In genomic region chr10:26725255-26725654, GRCm38 (mm10) we compare ENCODE assay signal across 27 mouse cellular contexts.
"Had no signal": no experiment of that assay in that cellular context is flagged by ENCODE, and none has a peak within 500 bp of the region (broad histone marks: within the 10 kb centered on the region; RNA-seq: fewer than 3 reads in every experiment).

No protein-coding gene starts in this region.

- ATAC-seq: hindbrain, embryonic 16.5 days; inflammation-experienced regulatory T-cells, adult 6 months; intestine, embryonic 15.5 days; intestine, postnatal 0 days had no signal

- DNase-seq: gastrocnemius, postnatal 14 days; gastrocnemius, postnatal 36 days; heart, adult 18-20 months; heart, postnatal 10 days; heart, postnatal 4 days; kidney, adult 18-20 months; kidney, adult 8-10 months; kidney, postnatal 10 days; kidney, postnatal 25 days; kidney, postnatal 4 days; liver; liver, embryonic 13.5 days had no signal

- H3K36me3 ChIP-seq: heart, embryonic 10.5 days; heart, embryonic 12.5 days; hindbrain, embryonic 10.5 days; hindbrain, embryonic 12.5 days; intestine, embryonic 15.5 days; limb, embryonic 10.5 days; limb, embryonic 12.5 days; liver, embryonic 13.5 days; liver, embryonic 15.5 days had no signal

- H3K9me3 ChIP-seq: heart, embryonic 10.5 days; intestine, embryonic 15.5 days; limb, embryonic 10.5 days; liver, embryonic 13.5 days; liver, embryonic 15.5 days had no signal

- H3K27me3 ChIP-seq: heart, embryonic 12.5 days; hindbrain, embryonic 12.5 days; intestine, embryonic 15.5 days; limb, embryonic 12.5 days; liver, embryonic 13.5 days; liver, embryonic 15.5 days had no signal

- H3K4me3 ChIP-seq: heart, embryonic 10.5 days; heart, embryonic 12.5 days; hindbrain, embryonic 10.5 days; hindbrain, embryonic 12.5 days; intestine, embryonic 15.5 days; layer of hippocampus, adult 2 months; left cerebral cortex, adult 2 months; limb, embryonic 10.5 days; limb, embryonic 12.5 days; liver, embryonic 13.5 days; liver, embryonic 15.5 days had no signal

- H3K27ac ChIP-seq: heart, embryonic 10.5 days; hindbrain, embryonic 10.5 days; hindbrain, embryonic 12.5 days; hindbrain, embryonic 14.5 days; intestine, embryonic 15.5 days; layer of hippocampus, adult 2 months; left cerebral cortex, adult 2 months; limb, embryonic 10.5 days; limb, embryonic 12.5 days; liver, embryonic 13.5 days; liver, embryonic 15.5 days had no signal

- H3K9ac ChIP-seq: heart, embryonic 12.5 days; hindbrain, embryonic 12.5 days; hindbrain, embryonic 14.5 days; intestine, embryonic 15.5 days; limb, embryonic 12.5 days; liver, embryonic 13.5 days; liver, embryonic 15.5 days had no signal

- H3K4me1 ChIP-seq: heart, embryonic 10.5 days; heart, embryonic 12.5 days; hindbrain, embryonic 10.5 days; hindbrain, embryonic 12.5 days; intestine, embryonic 15.5 days; limb, embryonic 10.5 days; limb, embryonic 12.5 days; liver, embryonic 13.5 days; liver, embryonic 15.5 days had no signal

- H3K4me2 ChIP-seq: heart, embryonic 12.5 days; hindbrain, embryonic 12.5 days; hindbrain, embryonic 14.5 days; intestine, embryonic 15.5 days; limb, embryonic 12.5 days; liver, embryonic 11.5 days; liver, embryonic 13.5 days; liver, embryonic 15.5 days had no signal
